Mouse (Mus musculus): ENCODE measurements around the gene Pkd1l3. TPM values are rescaled to one million over a fixed set of nuclear protein-coding genes. Genes with fewer than 3 reads are reported as not detected.

Pkd1l3 gene
- polyA plus RNA-seq, 1 experiment from 2014 or later: 0.48 TPM

Other genes with a start within 250 kb of the Pkd1l3 start
- not detected in 2 replicates for gene Pmfbp1, start 120.5 kb upstream of the Pkd1l3 start, polyA plus RNA-seq (2015; fragmentation: Nextera tagmentation; extraction: Ambion mirVana)
- gene Dhx38, start 48.7 kb upstream of the Pkd1l3 start, polyA plus RNA-seq (2015; fragmentation: Nextera tagmentation; extraction: Ambion mirVana): 10.4 and 10.5 TPM in 2 replicates
- gene Txnl4b, start 48.6 kb upstream of the Pkd1l3 start, polyA plus RNA-seq (2015; fragmentation: Nextera tagmentation; extraction: Ambion mirVana): 10.3 TPM in 2 replicates
- gene Hp, start 35.3 kb upstream of the Pkd1l3 start, polyA plus RNA-seq (2015; fragmentation: Nextera tagmentation; extraction: Ambion mirVana): 199 and 246 TPM in 2 replicates
- gene Dhodh, start 5.8 kb upstream of the Pkd1l3 start, polyA plus RNA-seq (2015; fragmentation: Nextera tagmentation; extraction: Ambion mirVana): 16.0 and 16.4 TPM in 2 replicates
- gene Ist1, start 78.7 kb downstream of the Pkd1l3 start, polyA plus RNA-seq (2015; fragmentation: Nextera tagmentation; extraction: Ambion mirVana): 37.2 and 38.9 TPM in 2 replicates
- 4.9 and 5.3 TPM in 2 replicates for gene Zfp821, start 91.0 kb downstream of the Pkd1l3 start, polyA plus RNA-seq (2015; fragmentation: Nextera tagmentation; extraction: Ambion mirVana)
- gene Atxn1l, start 123.2 kb downstream of the Pkd1l3 start, polyA plus RNA-seq (2015; fragmentation: Nextera tagmentation; extraction: Ambion mirVana): 2.8 and 3.2 TPM in 2 replicates
- 16.6 and 19.4 TPM in 2 replicates for gene Ap1g1, start 164.0 kb downstream of the Pkd1l3 start, polyA plus RNA-seq (2015; fragmentation: Nextera tagmentation; extraction: Ambion mirVana)

All from liver, embryonic 16.5 days (tissue).